Mouse (Mus musculus) CH12F3 (cell line): ENCODE results near the gene Chst2.

Experiments
- in situ Hi-C: fragments of 300-500 bp; cut with MboI; formaldehyde crosslinking; loops from 2 replicates; pipeline ENCODE4 v1.14.3; 2020; ENCODE audit warnings: low sequenced_read_pairs

Gene Chst2

GRCm38 (mm10) chr9:95373741-95374140, 32.8 kb downstream of the Chst2 start:
- in situ Hi-C loops, result no loop called here

GRCm38 (mm10) chr9:95365882-95366281, 40.6 kb downstream of the Chst2 start:
- in situ Hi-C loops, result no loop called here

- in situ Hi-C loops, result no loop called here
Observed at GRCm38 (mm10) chr9:95353829-95354391, 52.6 kb downstream of the Chst2 start.

GRCm38 (mm10) chr9:95351968-95352367, 54.6 kb downstream of the Chst2 start:
- in situ Hi-C loops, result no loop called here

GRCm38 (mm10) chr9:95350550-95350949, 56.0 kb downstream of the Chst2 start:
- in situ Hi-C loops, result no loop called here
